Mouse (Mus musculus) kidney, adult 9 months (tissue): Measurements from ENCODE around the gene Phf1.

Source experiments
- DNase-seq: peaks from one replicate; pipeline ENCODE4 v3.0.0; 2022

Gene Phf1

DNA sequence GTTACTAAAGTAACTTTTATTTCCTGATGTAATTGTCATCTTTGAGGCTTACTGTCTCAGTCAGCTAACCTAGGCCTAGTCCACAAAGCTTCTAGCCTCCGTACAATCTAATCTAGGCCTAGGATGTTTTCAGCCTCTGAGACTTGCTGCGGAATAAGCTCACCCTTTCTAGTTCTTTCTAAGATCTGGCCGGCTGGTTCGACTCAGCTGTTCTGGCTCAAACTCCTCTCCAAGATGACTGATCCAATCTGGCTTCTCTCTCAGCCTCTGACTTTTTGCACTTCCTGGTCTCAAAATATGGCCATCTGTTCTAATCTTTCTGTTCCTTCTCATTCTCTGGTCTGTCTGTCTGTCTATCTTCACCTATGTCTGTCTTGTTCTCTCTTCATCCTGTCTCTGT, 50.5 kb downstream of the Phf1 start:
- DNase-seq: no peak

DNA sequence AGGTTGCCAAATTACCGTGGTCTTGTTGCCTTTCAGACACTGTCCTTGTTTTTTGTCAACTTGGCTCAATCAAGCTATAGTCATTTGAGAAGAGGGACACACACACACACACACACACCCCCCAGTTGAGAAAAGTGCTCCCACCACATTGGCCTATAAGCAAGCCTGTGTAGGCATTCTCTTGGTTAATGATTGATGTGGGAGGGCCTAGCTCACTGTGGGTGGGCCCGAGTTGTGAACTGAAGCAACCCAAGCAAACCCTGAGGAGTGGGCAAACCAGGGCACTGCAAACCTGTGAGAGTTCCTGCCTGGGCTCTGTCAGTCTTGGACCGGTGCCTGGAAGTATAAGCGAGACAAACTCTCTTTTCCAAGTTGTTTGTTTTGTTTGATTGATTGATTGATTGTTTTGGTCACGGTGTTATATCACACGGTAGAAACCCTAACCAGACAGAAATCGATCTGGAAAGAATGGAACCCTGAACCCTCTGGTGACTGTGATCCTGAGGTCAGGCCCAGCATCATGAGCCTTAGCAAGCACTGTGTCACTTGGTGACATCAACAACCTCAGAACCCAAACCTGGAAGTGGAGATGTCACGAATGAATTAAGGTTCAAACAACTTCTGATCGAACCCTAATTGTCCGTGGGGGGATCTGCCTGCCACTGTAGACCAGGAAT, 52.8 kb downstream of the Phf1 start:
- DNase-seq: no peak
